Mouse (Mus musculus): Measurements from ENCODE around the gene Prdm10. TPM values are rescaled to one million over a fixed set of nuclear protein-coding genes. Genes with fewer than 3 reads are reported as not detected.
A peak's percentile ranks its signal among the peaks of the same experiment; 100 is the strongest.

The Prdm10 gene
- polyA plus RNA-seq, 1 experiment from 2014 or later: 1.1 TPM

DNA sequence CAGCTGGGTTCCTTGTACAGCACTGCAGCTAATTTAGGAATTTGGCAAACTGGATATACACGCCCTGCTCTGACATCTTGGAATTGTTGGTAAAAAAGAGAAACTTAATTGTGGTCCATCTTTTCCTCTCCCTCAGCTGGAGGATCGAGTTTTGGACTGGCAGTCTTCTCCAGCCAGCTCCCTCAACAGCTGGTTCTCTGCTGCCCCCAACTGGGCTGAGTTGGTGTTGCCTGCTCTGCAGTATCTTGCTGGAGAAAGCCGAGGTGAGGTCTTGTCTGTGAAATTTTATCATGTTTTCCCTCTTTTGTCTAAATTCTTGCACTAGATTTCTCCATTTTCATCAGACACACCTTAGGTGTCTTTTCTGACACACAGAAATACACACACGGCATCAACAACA lies 120.1 kb downstream of the Prdm10 start:
- Histone ChIP-seq H3K27me3 (ENCODE audit: control insufficient read depth, insufficient read depth, low read length) (no peaks in the 10 kb centered on the region), H3K4me3 (ENCODE audit: low read depth, low read length) (no peak overlapping the region), H3K4me1 (replicated peaks; ENCODE audit: control insufficient read depth, insufficient read depth) (no peaks in the 10 kb centered on the region), H3K9me3 (ENCODE audit: control insufficient read depth, low read length) (no peaks in the 10 kb centered on the region), H3K36me3 (ENCODE audit: control insufficient read depth, insufficient read depth, low read length) (peaks cover 47% of the 10 kb centered on the region), H3K4me2 (replicated peaks; ENCODE audit: low read depth) (no peak overlapping the region), H3K9ac (ENCODE audit: low read length) (no peak overlapping the region), H3K27ac (replicated peaks) (no peak overlapping the region)
- 38% methylated on average over 4 of the region's 4 CpGs for WGBS
- TF ChIP-seq EP300 (optimal IDR thresholded peaks at IDR 0.05) (no peak), CTCF (IDR thresholded peaks at IDR 0.05; ENCODE audit: low read depth) (peak; percentile 86)
- DNase-seq (ENCODE audit: low spot score) (peak; percentile 85), ATAC-seq (ENCODE audit: low FRiP score, low TSS enrichment) (no peak)

DNA sequence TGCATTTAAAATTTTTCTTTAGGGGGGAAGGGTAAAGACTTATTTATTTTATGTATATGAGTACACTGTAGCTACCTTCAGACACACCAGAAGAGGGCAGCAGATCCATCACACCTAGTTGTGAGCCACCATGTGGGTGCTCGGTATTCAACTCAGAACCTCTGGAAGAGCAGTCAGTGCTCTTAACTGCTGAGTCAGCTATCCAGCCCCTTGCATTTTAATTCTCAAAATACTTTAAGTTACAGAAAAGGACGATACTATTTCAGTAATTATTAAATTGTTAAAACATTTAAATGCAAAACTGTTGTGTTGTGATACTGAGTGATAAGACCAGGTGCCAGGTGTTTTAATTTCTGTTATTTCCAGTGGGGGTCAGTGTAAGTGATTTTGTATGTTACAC lies 124.0 kb downstream of the Prdm10 start:
- DNase-seq (ENCODE audit: low spot score) (no peak), ATAC-seq (ENCODE audit: low FRiP score, low TSS enrichment) (no peak)
- Histone ChIP-seq H3K4me3 (ENCODE audit: low read depth, low read length) (no peak overlapping the region), H3K9ac (ENCODE audit: low read length) (no peak overlapping the region), H3K4me2 (replicated peaks; ENCODE audit: low read depth) (no peak overlapping the region), H3K27ac (replicated peaks) (no peak overlapping the region), H3K36me3 (ENCODE audit: control insufficient read depth, insufficient read depth, low read length) (peaks cover 39% of the 10 kb centered on the region), H3K4me1 (replicated peaks; ENCODE audit: control insufficient read depth, insufficient read depth) (no peaks in the 10 kb centered on the region), H3K27me3 (ENCODE audit: control insufficient read depth, insufficient read depth, low read length) (no peaks in the 10 kb centered on the region), H3K9me3 (ENCODE audit: control insufficient read depth, low read length) (no peaks in the 10 kb centered on the region)
- WGBS: 92% methylated on average over 2 of the region's 2 CpGs
- no peak for TF ChIP-seq CTCF (IDR thresholded peaks at IDR 0.05; ENCODE audit: low read depth)
- TF ChIP-seq EP300 (optimal IDR thresholded peaks at IDR 0.05): no peak

DNA sequence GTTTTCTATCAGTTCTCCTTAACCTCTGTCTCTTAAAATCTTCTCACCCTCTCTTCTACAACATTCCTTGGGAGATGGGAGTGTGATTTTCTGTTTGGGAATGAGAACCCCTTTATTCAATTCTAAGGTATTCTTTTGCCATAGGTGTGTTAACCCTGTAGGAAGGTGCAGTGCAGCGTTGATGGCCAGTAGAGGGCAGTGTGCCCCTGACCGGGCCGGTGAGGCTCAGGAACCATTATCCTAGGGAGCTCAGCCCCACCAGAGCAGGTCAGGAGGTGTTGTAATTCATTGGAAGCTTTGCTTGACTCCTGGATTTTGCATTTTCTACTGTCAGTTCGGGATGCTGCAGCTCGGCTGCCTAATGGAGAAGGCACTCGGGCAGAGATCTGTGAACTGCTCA lies 124.9 kb downstream of the Prdm10 start:
- WGBS: 59% methylated on average over 6 of the region's 6 CpGs
- H3K4me3 ChIP-seq (ENCODE audit: low read depth, low read length): no peak overlapping the region
- H3K36me3 ChIP-seq (ENCODE audit: control insufficient read depth, insufficient read depth, low read length): peaks cover 46% of the 10 kb centered on the region
- no peaks in the 10 kb centered on the region for H3K9me3 ChIP-seq (ENCODE audit: control insufficient read depth, low read length)
- TF ChIP-seq EP300 (optimal IDR thresholded peaks at IDR 0.05) (no peak), CTCF (IDR thresholded peaks at IDR 0.05; ENCODE audit: low read depth) (peak; percentile 84)
- no peak overlapping the region for H3K4me2 ChIP-seq (replicated peaks; ENCODE audit: low read depth)
- peak; percentile 82 for ATAC-seq (ENCODE audit: low FRiP score, low TSS enrichment)
- no peaks in the 10 kb centered on the region for H3K27me3 ChIP-seq (ENCODE audit: control insufficient read depth, insufficient read depth, low read length)
- DNase-seq (ENCODE audit: low spot score): peak; percentile 64
- no peak overlapping the region for H3K27ac ChIP-seq (replicated peaks)
- H3K4me1 ChIP-seq (replicated peaks; ENCODE audit: control insufficient read depth, insufficient read depth): no peaks in the 10 kb centered on the region
- no peak overlapping the region for H3K9ac ChIP-seq (ENCODE audit: low read length)

DNA sequence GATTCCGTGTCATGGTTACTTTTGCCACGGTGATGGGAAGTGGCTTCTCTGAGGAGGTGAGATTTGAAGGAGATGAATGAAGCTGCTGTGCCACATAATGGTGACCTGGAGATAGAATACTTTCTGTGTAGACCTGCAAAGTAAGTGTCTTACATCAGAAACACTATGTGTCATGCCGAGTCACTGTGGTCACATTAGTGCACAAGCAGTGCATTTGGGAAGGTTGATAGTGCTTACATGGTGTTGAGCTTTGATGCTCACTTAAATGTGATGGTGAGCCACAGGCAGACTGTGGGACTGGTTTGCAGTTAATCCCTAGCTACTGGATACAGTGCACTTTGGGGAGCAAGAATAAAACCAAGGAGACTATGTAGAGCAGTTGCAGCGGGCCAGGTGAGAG lies 131.8 kb downstream of the Prdm10 start:
- ATAC-seq (ENCODE audit: low FRiP score, low TSS enrichment) (no peak), DNase-seq (ENCODE audit: low spot score) (no peak)
- no peaks in the 10 kb centered on the region for H3K27me3 ChIP-seq (ENCODE audit: control insufficient read depth, insufficient read depth, low read length)
- H3K9me3 ChIP-seq (ENCODE audit: control insufficient read depth, low read length): no peaks in the 10 kb centered on the region
- WGBS: 87% methylated on average over 4 of the region's 4 CpGs
- peaks cover 44% of the 10 kb centered on the region for H3K36me3 ChIP-seq (ENCODE audit: control insufficient read depth, insufficient read depth, low read length)
- H3K4me3 ChIP-seq (ENCODE audit: low read depth, low read length): no peak overlapping the region
- H3K4me1 ChIP-seq (replicated peaks; ENCODE audit: control insufficient read depth, insufficient read depth): no peaks in the 10 kb centered on the region
- TF ChIP-seq EP300 (optimal IDR thresholded peaks at IDR 0.05) (no peak), CTCF (IDR thresholded peaks at IDR 0.05; ENCODE audit: low read depth) (no peak)
- no peak overlapping the region for H3K9ac ChIP-seq (ENCODE audit: low read length)
- H3K27ac ChIP-seq (replicated peaks): no peak overlapping the region
- H3K4me2 ChIP-seq (replicated peaks; ENCODE audit: low read depth): no peak overlapping the region

DNA sequence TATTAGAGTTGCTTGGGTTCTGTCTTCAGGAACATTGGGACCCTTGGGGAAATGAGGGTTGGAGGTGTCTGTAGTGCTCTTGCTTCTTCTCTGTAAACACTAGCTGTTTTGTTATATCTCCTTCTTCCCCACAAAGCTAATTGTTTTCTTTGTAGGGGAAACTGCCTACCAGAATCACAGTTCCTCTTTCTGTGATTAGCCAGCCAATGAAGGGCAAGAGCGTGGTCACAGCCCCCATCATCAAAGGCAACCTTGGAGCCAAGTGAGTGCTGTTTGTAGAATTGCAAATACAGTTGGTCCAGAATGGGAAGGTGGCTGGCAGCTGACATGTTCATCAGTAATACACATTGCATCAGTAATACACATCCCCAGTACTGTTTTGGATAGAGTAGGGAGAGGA lies 138.5 kb downstream of the Prdm10 start:
- H3K4me1 ChIP-seq (replicated peaks; ENCODE audit: control insufficient read depth, insufficient read depth): no peaks in the 10 kb centered on the region
- DNase-seq (ENCODE audit: low spot score) (no peak), ATAC-seq (ENCODE audit: low FRiP score, low TSS enrichment) (no peak)
- no peak overlapping the region for H3K27ac ChIP-seq (replicated peaks)
- H3K36me3 ChIP-seq (ENCODE audit: control insufficient read depth, insufficient read depth, low read length): peaks cover 31% of the 10 kb centered on the region
- WGBS: 94% methylated on average over 1 of the region's 1 CpGs
- H3K27me3 ChIP-seq (ENCODE audit: control insufficient read depth, insufficient read depth, low read length): no peaks in the 10 kb centered on the region
- H3K9me3 ChIP-seq (ENCODE audit: control insufficient read depth, low read length): no peaks in the 10 kb centered on the region
- TF ChIP-seq EP300 (optimal IDR thresholded peaks at IDR 0.05) (no peak), CTCF (IDR thresholded peaks at IDR 0.05; ENCODE audit: low read depth) (no peak)
- H3K4me3 ChIP-seq (ENCODE audit: low read depth, low read length): no peak overlapping the region
- no peak overlapping the region for H3K9ac ChIP-seq (ENCODE audit: low read length)
- H3K4me2 ChIP-seq (replicated peaks; ENCODE audit: low read depth): no peak overlapping the region

DNA sequence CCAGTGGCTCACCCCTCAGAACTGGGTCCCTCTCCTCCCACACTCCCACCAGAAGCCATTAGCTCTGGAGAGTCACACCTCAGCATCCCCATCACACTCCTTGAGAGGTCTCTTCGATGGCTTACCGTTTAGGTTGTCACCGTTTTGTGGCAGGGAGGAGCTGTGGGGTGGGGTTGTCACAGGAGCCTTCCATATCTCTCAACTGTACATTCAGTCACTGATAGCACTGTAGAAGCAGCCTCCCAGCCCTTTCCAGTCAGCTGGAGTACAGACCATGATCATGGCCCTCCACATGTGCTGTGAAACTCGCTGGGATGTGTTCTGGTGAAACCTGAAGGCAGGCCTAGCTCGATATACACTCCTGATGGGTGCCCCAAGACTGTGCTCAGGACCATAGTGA lies 141.8 kb downstream of the Prdm10 start:
- Histone ChIP-seq H3K9me3 (ENCODE audit: control insufficient read depth, low read length) (no peaks in the 10 kb centered on the region), H3K4me3 (ENCODE audit: low read depth, low read length) (no peak overlapping the region), H3K4me2 (replicated peaks; ENCODE audit: low read depth) (no peak overlapping the region), H3K36me3 (ENCODE audit: control insufficient read depth, insufficient read depth, low read length) (peaks cover 21% of the 10 kb centered on the region), H3K27ac (replicated peaks) (no peak overlapping the region), H3K9ac (ENCODE audit: low read length) (no peak overlapping the region), H3K4me1 (replicated peaks; ENCODE audit: control insufficient read depth, insufficient read depth) (no peaks in the 10 kb centered on the region), H3K27me3 (ENCODE audit: control insufficient read depth, insufficient read depth, low read length) (no peaks in the 10 kb centered on the region)
- peak; percentile 40; the same call in 1 of the 2 replicates for ATAC-seq (ENCODE audit: low FRiP score, low TSS enrichment)
- no peak for DNase-seq (ENCODE audit: low spot score)
- TF ChIP-seq CTCF (IDR thresholded peaks at IDR 0.05; ENCODE audit: low read depth) (no peak), EP300 (optimal IDR thresholded peaks at IDR 0.05) (no peak)
- 76% methylated on average over 5 of the region's 5 CpGs for WGBS
